Mouse (Mus musculus) limb, embryonic 11.5 days (tissue): ENCODE results near the gene Dmrt1. TPM values are rescaled to one million over a fixed set of nuclear protein-coding genes. Genes with fewer than 3 reads are reported as not detected.

ENCODE experiments used
- ATAC-seq: fragments of 200-750 bp; cut with Nextera tagmentation; 2 replicates; pipeline ENCODE4 v1.8.0; 2017; ENCODE audit warnings: low read depth; ENCODE audit not compliant: insufficient number of reproducible peaks, low FRiP score, low TSS enrichment
- DNase-seq: peaks from one replicate; pipeline ENCODE4 v3.0.0-alpha.2; 2015; ENCODE audit warnings: low spot score
- H3K27ac ChIP-seq: fragments of 300-500 bp; sonication (generic); replicated peaks from 2 replicates; pipeline ENCODE4 v1.5.1; 2014; ENCODE audit warnings: low read depth, mild to moderate bottlenecking, low read length
- H3K27me3 ChIP-seq: fragments of 300-500 bp; sonication (generic); 2 replicates; pipeline ENCODE4 v1.6.1; 2014; ENCODE audit warnings: mild to moderate bottlenecking, low read length, mixed read lengths; ENCODE audit not compliant: control insufficient read depth, insufficient read depth
- H3K36me3 ChIP-seq: fragments of 300-500 bp; sonication (generic); 2 replicates; pipeline ENCODE4 v1.6.1; 2014; ENCODE audit warnings: mild to moderate bottlenecking, low read length, moderate library complexity, mixed read lengths; ENCODE audit not compliant: control insufficient read depth, insufficient read depth
- H3K4me1 ChIP-seq: fragments of 300-500 bp; sonication (generic); 2 replicates; pipeline ENCODE4 v1.6.1; 2014; ENCODE audit warnings: low read length, mixed read lengths; ENCODE audit not compliant: control insufficient read depth, insufficient read depth
- H3K4me2 ChIP-seq: fragments of 300-500 bp; sonication (generic); 2 replicates; pipeline ENCODE4 v1.6.1; 2014; ENCODE audit warnings: low read depth, mild to moderate bottlenecking, moderate library complexity; ENCODE audit not compliant: severe bottlenecking
- H3K4me3 ChIP-seq: fragments of 300-500 bp; sonication (generic); 2 replicates; pipeline ENCODE4 v1.5.1; 2014; ENCODE audit warnings: low read depth, low read length
- H3K9ac ChIP-seq: fragments of 300-500 bp; sonication (generic); 2 replicates; pipeline ENCODE4 v1.6.1; 2014; ENCODE audit warnings: mild to moderate bottlenecking, low read length
- H3K9me3 ChIP-seq: fragments of 300-500 bp; sonication (generic); 2 replicates; pipeline ENCODE4 v1.6.1; 2016; ENCODE audit warnings: low read length; ENCODE audit not compliant: control insufficient read depth
- WGBS: fragments of 180-500 bp; shearing (Covaris S2); extraction: QIAGEN DNeasy Blood & Tissue Kit; methylation state at CpG from one replicate; pipeline ENCODE4 v1.1.7; 2014; 5-methylcytosine and 5-hydroxymethylcytosine counted together
- polyA plus RNA-seq: library from polyadenylated mRNA; unstranded; fragments of >200 nt; fragmentation: Nextera tagmentation; extraction: Ambion mirVana; gene quantifications from 2 replicates; pipeline ENCODE4 v1.2.1, GENCODE M21; 2014

Gene Dmrt1
- polyA plus RNA-seq, 1 experiment from 2014 or later, result 0.23 TPM

DNA sequence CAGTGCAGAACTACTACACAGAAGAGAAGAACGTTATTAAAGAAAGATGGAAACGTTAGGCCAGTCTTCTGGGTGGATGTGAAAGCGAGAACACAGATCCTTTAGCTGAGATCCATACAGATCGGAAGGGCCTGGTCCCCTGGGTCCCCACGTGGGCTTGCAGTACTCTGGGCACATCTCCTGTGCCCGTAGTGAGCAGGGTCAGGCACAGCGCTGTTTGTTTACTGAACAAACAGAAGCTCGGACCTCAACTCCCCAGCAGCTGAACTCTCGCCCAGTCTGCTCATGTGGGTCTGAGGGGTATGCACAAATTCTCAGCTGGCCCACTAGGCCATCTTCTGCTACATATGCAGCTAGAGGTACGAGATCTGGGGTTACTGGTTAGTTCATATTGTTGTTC, 145.1 kb downstream of the Dmrt1 start:
- Histone ChIP-seq H3K27me3 (no peaks in the 10 kb centered on the region), H3K4me2 (no peak overlapping the region), H3K27ac (no peak overlapping the region), H3K36me3 (no peaks in the 10 kb centered on the region), H3K4me1 (peaks cover 12% of the 10 kb centered on the region), H3K9me3 (no peaks in the 10 kb centered on the region), H3K4me3 (no peak overlapping the region), H3K9ac (no peak overlapping the region)
- DNase-seq, result no peak
- WGBS, result 89% methylated on average over 10 of the region's 10 CpGs
- no peak for ATAC-seq

DNA sequence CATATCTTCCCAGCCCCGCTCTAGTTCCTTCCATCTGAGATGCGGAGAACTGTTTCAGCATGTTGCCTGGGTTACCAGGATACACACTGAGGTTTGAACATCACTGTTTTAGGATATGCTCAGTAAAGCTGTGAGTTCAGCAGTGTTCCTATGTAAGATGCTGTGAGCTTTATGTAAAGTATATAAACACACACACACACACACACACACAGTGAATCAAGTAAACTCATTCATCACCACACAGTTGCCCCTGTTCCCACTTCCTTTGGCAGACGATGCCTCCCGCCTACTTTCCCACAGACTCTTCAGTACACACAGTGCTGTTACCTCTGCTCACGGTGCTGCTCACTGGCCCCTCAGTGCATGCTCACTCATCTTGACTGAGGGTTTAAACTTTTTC, 147.1 kb downstream of the Dmrt1 start:
- Histone ChIP-seq H3K4me2 (no peak overlapping the region), H3K27ac (no peak overlapping the region), H3K36me3 (no peaks in the 10 kb centered on the region), H3K4me1 (peaks cover 12% of the 10 kb centered on the region), H3K9ac (no peak overlapping the region), H3K9me3 (no peaks in the 10 kb centered on the region), H3K27me3 (no peaks in the 10 kb centered on the region), H3K4me3 (no peak overlapping the region)
- DNase-seq, result no peak
- no peak for ATAC-seq
- WGBS, result 66% methylated on average over 5 of the region's 5 CpGs

Other genes with a start within 250 kb of the Dmrt1 start
- 0.05 and 0.07 TPM in 2 replicates for gene Dmrt3, start 104.7 kb downstream of the Dmrt1 start, polyA plus RNA-seq
- 11.1 and 11.5 TPM in 2 replicates for gene Dmrt2, start 166.8 kb downstream of the Dmrt1 start, polyA plus RNA-seq